Mouse (Mus musculus) ES-Bruce4 (cell line): ENCODE results near the gene Znrf3.
A peak's percentile ranks its signal among the peaks of the same experiment; 100 is the strongest.

ENCODE experiments used
- CTCF ChIP-seq: IDR thresholded peaks from one replicate; pipeline ENCODE4 v1.8.1; 2011; ENCODE audit warnings: low read depth, low read length
- EP300 ChIP-seq: IDR thresholded peaks from 2 replicates; pipeline ENCODE4 v1.6.1; 2011; ENCODE audit warnings: low read depth, low read length; ENCODE audit not compliant: insufficient read depth
- POLR2A ChIP-seq: IDR thresholded peaks from one replicate; pipeline ENCODE4 v1.8.1; 2011; ENCODE audit warnings: low read length; ENCODE audit not compliant: insufficient read depth

- TF ChIP-seq CTCF (no peak), POLR2A (no peak), EP300 (peak; percentile 69; the same call in 1 of the 2 replicates)
These were observed 49.2 kb upstream of the Znrf3 start for GRCm38 (mm10) chr11:5493869-5494268.
